Mouse (Mus musculus) midbrain, embryonic 11.5 days (tissue): ENCODE results near the gene Klf1. TPM values are rescaled to one million over a fixed set of nuclear protein-coding genes. Genes with fewer than 3 reads are reported as not detected.

ENCODE experiments used
- ATAC-seq: fragments of 200-750 bp; cut with Nextera tagmentation; 2 replicates; pipeline ENCODE4 v1.8.0; 2017; ENCODE audit warnings: moderate TSS enrichment, moderate library complexity; ENCODE audit not compliant: low FRiP score
- DNase-seq: peaks from one replicate; pipeline ENCODE4 v3.0.0; 2015; ENCODE audit warnings: low spot score; ENCODE audit errors: missing footprints
- H3K27ac ChIP-seq: fragments of 300-500 bp; sonication (generic); 2 replicates; pipeline ENCODE4 v1.5.1; 2014; ENCODE audit warnings: low read depth, low read length
- H3K27me3 ChIP-seq: fragments of 300-500 bp; sonication (generic); 2 replicates; pipeline ENCODE4 v1.6.1; 2014; ENCODE audit warnings: mild to moderate bottlenecking, low read length, moderate library complexity, mixed read lengths; ENCODE audit not compliant: control insufficient read depth, insufficient read depth
- H3K36me3 ChIP-seq: fragments of 300-500 bp; sonication (generic); 2 replicates; pipeline ENCODE4 v1.6.1; 2014; ENCODE audit warnings: mild to moderate bottlenecking, low read length, moderate library complexity, mixed read lengths; ENCODE audit not compliant: control insufficient read depth, insufficient read depth
- H3K4me1 ChIP-seq: fragments of 300-500 bp; sonication (generic); 2 replicates; pipeline ENCODE4 v1.6.1; 2014; ENCODE audit warnings: low read length; ENCODE audit not compliant: control insufficient read depth, insufficient read depth
- H3K4me2 ChIP-seq: fragments of 300-500 bp; sonication (generic); 2 replicates; pipeline ENCODE4 v1.6.1; 2014; ENCODE audit warnings: mild to moderate bottlenecking, moderate library complexity
- H3K4me3 ChIP-seq: fragments of 300-500 bp; sonication (generic); 2 replicates; pipeline ENCODE4 v1.5.1; 2014; ENCODE audit warnings: low read depth, low read length
- H3K9ac ChIP-seq: fragments of 300-500 bp; sonication (generic); 2 replicates; pipeline ENCODE4 v1.6.1; 2014; ENCODE audit warnings: low read length
- H3K9me3 ChIP-seq: fragments of 300-500 bp; sonication (generic); 2 replicates; pipeline ENCODE4 v1.6.1; 2016; ENCODE audit warnings: low read length; ENCODE audit not compliant: control insufficient read depth
- WGBS: fragments of 180-500 bp; shearing (Covaris S2); extraction: QIAGEN DNeasy Blood & Tissue Kit; methylation state at CpG from one replicate; pipeline ENCODE4 v1.1.7; 2014; 5-methylcytosine and 5-hydroxymethylcytosine counted together
- microRNA-seq: library from miRNA; unstranded; fragments of <30 nt; microRNA quantifications from one replicate; pipeline ENCODE4, GENCODE M21; 2017
- polyA plus RNA-seq: library from polyadenylated mRNA; unstranded; fragments of >200 nt; fragmentation: Nextera tagmentation; extraction: Ambion mirVana; gene quantifications from 2 replicates; pipeline ENCODE4 v1.2.1, GENCODE M21; 2014

Klf1 gene
- polyA plus RNA-seq, 1 experiment from 2014 or later = 13.7 TPM

GRCm38 (mm10) chr8:84949753-84950152, 48.0 kb downstream of the Klf1 start:
- Histone ChIP-seq H3K9me3 (no peaks in the 10 kb centered on the region), H3K9ac (no peak overlapping the region), H3K4me1 (peaks cover 18% of the 10 kb centered on the region; the same call in 1 of the 2 replicates), H3K4me2 (no peak overlapping the region), H3K36me3 (no peaks in the 10 kb centered on the region), H3K27me3 (peaks cover 31% of the 10 kb centered on the region), H3K27ac (no peak overlapping the region), H3K4me3 (no peak overlapping the region)
- WGBS = 17% methylated on average over 12 of the region's 12 CpGs
- ATAC-seq (no peak), DNase-seq (peak; percentile 73)

GRCm38 (mm10) chr8:84952612-84953255, 51.0 kb downstream of the Klf1 start:
- H3K9me3 ChIP-seq = no peaks in the 10 kb centered on the region
- no peaks in the 10 kb centered on the region for H3K4me1 ChIP-seq
- H3K27me3 ChIP-seq = peaks cover 9% of the 10 kb centered on the region
- no peak for ATAC-seq
- no peak overlapping the region for H3K9ac ChIP-seq
- no peak overlapping the region for H3K4me3 ChIP-seq
- no peaks in the 10 kb centered on the region for H3K36me3 ChIP-seq
- DNase-seq = peak; percentile 76
- WGBS = 9% methylated on average over 18 of the region's 18 CpGs
- no peak overlapping the region for H3K27ac ChIP-seq
- H3K4me2 ChIP-seq = no peak overlapping the region

Small RNAs within 50 kb of the gene (microRNA-seq; reads per million reads assigned to microRNA genes)
- gene Gm24197 (not detected), gene Mir7069 (4.7 reads per million, percentile 22 among the genes with 10 or more reads in this experiment)

Other genes starting within 250 kb of the Klf1 start
- gene Ier2, start 239.1 kb upstream of the Klf1 start, polyA plus RNA-seq = 49.9 and 52.9 TPM in 2 replicates
- 39.9 and 45.6 TPM in 2 replicates for gene Trmt1, start 215.6 kb upstream of the Klf1 start, polyA plus RNA-seq
- 18.6 and 21.4 TPM in 2 replicates for gene Nacc1, start 214.1 kb upstream of the Klf1 start, polyA plus RNA-seq
- 5.1 and 6.5 TPM in 2 replicates for gene Lyl1, start 200.5 kb upstream of the Klf1 start, polyA plus RNA-seq
- gene G430095P16Rik, start 178.9 kb upstream of the Klf1 start, polyA plus RNA-seq = 1.6 and 1.9 TPM in 2 replicates
- gene Nfix, start 101.6 kb upstream of the Klf1 start, polyA plus RNA-seq = 2.2 and 2.5 TPM in 2 replicates
- gene Dand5, start 79.1 kb upstream of the Klf1 start, polyA plus RNA-seq = 3.9 and 4.6 TPM in 2 replicates
- gene Gadd45gip1, start 70.4 kb upstream of the Klf1 start, polyA plus RNA-seq = 37.3 and 37.8 TPM in 2 replicates
- gene Rad23a, start 61.3 kb upstream of the Klf1 start, polyA plus RNA-seq = 87.7 and 100 TPM in 2 replicates
- gene Calr, start 55.0 kb upstream of the Klf1 start, polyA plus RNA-seq = 708 and 747 TPM in 2 replicates
- gene Farsa, start 44.9 kb upstream of the Klf1 start, polyA plus RNA-seq = 77.4 and 84.4 TPM in 2 replicates
- gene Syce2, start 29.8 kb upstream of the Klf1 start, polyA plus RNA-seq = 53.2 and 58.8 TPM in 2 replicates
- gene Gcdh, start 8.0 kb upstream of the Klf1 start, polyA plus RNA-seq = 24.6 and 31.8 TPM in 2 replicates
- gene Dnase2a, start 6.6 kb downstream of the Klf1 start, polyA plus RNA-seq = 4.3 and 4.6 TPM in 2 replicates
- gene Mast1, start 35.4 kb downstream of the Klf1 start, polyA plus RNA-seq = 8.8 and 10.2 TPM in 2 replicates
- gene Rtbdn, start 45.1 kb downstream of the Klf1 start, polyA plus RNA-seq = 0.15 TPM in 1 of 2 replicates, not detected in the other
- gene Gm49661, start 67.5 kb downstream of the Klf1 start, polyA plus RNA-seq = not detected in 2 replicates
- 1,298 and 1,349 TPM in 2 replicates for gene Prdx2, start 67.7 kb downstream of the Klf1 start, polyA plus RNA-seq
- 113 and 121 TPM in 2 replicates for gene Rnaseh2a, start 67.8 kb downstream of the Klf1 start, polyA plus RNA-seq
- 3.4 and 4.5 TPM in 2 replicates for gene Junb, start 76.8 kb downstream of the Klf1 start, polyA plus RNA-seq
- gene Hook2, start 88.7 kb downstream of the Klf1 start, polyA plus RNA-seq = 11.4 and 11.8 TPM in 2 replicates
- not detected in 2 replicates for gene Best2, start 112.6 kb downstream of the Klf1 start, polyA plus RNA-seq
- 129 TPM in 2 replicates for gene Asna1, start 123.4 kb downstream of the Klf1 start, polyA plus RNA-seq
- 164 and 180 TPM in 2 replicates for gene Trir, start 124.9 kb downstream of the Klf1 start, polyA plus RNA-seq
- 19.5 and 19.9 TPM in 2 replicates for gene Tnpo2, start 135.0 kb downstream of the Klf1 start, polyA plus RNA-seq
- gene Fbxw9, start 158.1 kb downstream of the Klf1 start, polyA plus RNA-seq = 22.4 and 25.8 TPM in 2 replicates
- 0.53 TPM in 1 of 2 replicates, not detected in the other for gene Gm5741, start 166.1 kb downstream of the Klf1 start, polyA plus RNA-seq
- 65.5 and 66.8 TPM in 2 replicates for gene Dhps, start 169.8 kb downstream of the Klf1 start, polyA plus RNA-seq
- 120 and 135 TPM in 2 replicates for gene Wdr83os, start 178.8 kb downstream of the Klf1 start, polyA plus RNA-seq
- 54.3 and 56.1 TPM in 2 replicates for gene Wdr83, start 179.4 kb downstream of the Klf1 start, polyA plus RNA-seq
- 15.7 and 16.9 TPM in 2 replicates for gene Man2b1, start 181.3 kb downstream of the Klf1 start, polyA plus RNA-seq
- 1.3 and 1.5 TPM in 2 replicates for gene Zfp791, start 221.2 kb downstream of the Klf1 start, polyA plus RNA-seq
- not detected in 2 replicates for gene Cks1brt, start 250.0 kb downstream of the Klf1 start, polyA plus RNA-seq